Mouse (Mus musculus): ENCODE measurements around the gene Trabd2b. TPM values are rescaled to one million over a fixed set of nuclear protein-coding genes. Genes with fewer than 3 reads are reported as not detected.

Gene Trabd2b
- polyA plus RNA-seq, 1 experiment from 2014 or later, result 1.6 TPM

DNA sequence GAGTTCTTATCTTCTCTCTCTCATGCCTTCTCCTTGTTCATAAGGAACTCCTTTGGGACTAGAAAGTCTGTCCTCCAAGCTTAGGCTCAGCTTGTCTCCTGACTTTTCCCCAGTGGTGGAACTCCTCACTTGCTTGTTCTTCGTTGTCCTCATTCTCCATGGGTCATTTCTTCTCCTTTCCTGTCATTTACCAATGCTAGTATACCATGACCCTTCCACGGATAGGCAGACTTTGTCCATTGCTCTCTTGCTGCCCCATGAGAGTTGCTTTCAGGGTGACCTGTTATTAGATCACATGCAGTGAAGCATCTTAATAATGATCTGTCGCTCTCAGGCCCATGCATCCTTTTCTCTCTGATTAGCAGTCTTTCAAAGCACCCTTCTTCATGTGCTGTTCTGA lies 46.6 kb downstream of the Trabd2b start:
- Histone ChIP-seq H3K36me3 (no peaks in the 10 kb centered on the region), H3K9ac (no peak overlapping the region), H3K27ac (no peak overlapping the region), H3K27me3 (no peaks in the 10 kb centered on the region), H3K9me3 (no peaks in the 10 kb centered on the region), H3K4me2 (replicated peaks) (no peak overlapping the region), H3K4me1 (no peaks in the 10 kb centered on the region), H3K4me3 (no peak overlapping the region)
- WGBS, result 80% methylated on average over 3 of the region's 3 CpGs
- ATAC-seq (ENCODE audit: insufficient number of reproducible peaks, insufficient read depth, low FRiP score, low TSS enrichment), result no peak

DNA sequence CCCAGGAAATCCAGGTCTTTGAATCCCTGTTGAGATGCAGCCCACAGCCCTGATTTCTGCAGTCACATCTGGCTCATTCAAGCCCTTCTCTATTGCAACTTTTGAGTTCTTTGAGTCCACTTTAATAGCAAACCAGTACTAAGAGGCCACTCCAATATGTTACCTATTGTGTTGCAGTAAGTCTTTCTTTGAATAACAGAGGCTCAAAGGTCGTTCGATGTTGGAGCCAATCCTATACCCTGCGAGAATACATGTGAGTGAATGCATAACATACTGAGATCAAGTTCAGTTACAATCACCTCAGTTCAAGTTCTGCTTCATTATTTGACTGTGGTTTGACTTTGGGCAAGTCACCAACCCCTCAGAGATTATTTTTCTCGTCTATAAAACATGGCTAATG lies 47.5 kb downstream of the Trabd2b start:
- no peak overlapping the region for H3K9ac ChIP-seq
- no peak overlapping the region for H3K4me3 ChIP-seq
- no peaks in the 10 kb centered on the region for H3K36me3 ChIP-seq
- WGBS, result 79% methylated on average over 4 of the region's 4 CpGs
- no peak overlapping the region for H3K4me2 ChIP-seq (replicated peaks)
- no peak overlapping the region for H3K27ac ChIP-seq
- H3K4me1 ChIP-seq, result no peaks in the 10 kb centered on the region
- no peaks in the 10 kb centered on the region for H3K9me3 ChIP-seq
- no peaks in the 10 kb centered on the region for H3K27me3 ChIP-seq
- no peak for ATAC-seq (ENCODE audit: insufficient number of reproducible peaks, insufficient read depth, low FRiP score, low TSS enrichment)

DNA sequence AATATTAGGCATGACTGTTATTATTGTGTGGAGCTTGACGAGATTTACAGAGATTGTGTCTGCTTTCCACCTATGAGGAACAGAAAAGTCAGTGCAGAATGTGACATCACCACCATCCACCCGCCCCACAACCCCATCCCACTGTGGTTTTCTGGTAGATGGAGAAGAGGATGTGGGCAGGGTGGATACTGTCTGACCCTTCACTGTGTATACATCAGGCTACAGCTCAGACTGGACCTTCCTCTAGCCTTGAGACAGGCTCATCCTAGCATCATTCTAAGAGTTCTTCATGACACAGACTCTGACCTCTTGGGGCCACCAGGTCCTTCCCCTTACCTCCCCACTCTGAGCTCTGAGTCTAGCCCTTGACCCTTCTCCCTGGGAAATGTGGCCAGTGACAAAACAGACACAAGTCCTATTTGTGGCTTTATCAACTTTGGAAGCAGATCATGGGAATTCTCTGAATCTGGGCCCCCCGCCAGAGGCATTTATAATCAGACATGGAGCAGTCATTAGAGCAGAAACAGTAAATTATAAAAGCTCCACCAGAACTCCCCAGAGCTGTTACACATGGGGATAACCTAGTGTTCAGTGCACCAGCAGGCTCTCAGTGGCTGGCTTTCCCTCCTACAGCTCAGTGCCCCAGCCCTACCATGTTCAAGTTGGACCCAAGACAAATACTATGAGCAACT lies 48.1 kb downstream of the Trabd2b start:
- WGBS, result 86% methylated on average over 3 of the region's 3 CpGs
- Histone ChIP-seq H3K27me3 (no peaks in the 10 kb centered on the region), H3K36me3 (no peaks in the 10 kb centered on the region), H3K4me1 (no peaks in the 10 kb centered on the region), H3K4me3 (no peak overlapping the region), H3K4me2 (replicated peaks) (no peak overlapping the region), H3K9me3 (no peaks in the 10 kb centered on the region), H3K27ac (no peak overlapping the region), H3K9ac (no peak overlapping the region)
- no peak for ATAC-seq (ENCODE audit: insufficient number of reproducible peaks, insufficient read depth, low FRiP score, low TSS enrichment)

DNA sequence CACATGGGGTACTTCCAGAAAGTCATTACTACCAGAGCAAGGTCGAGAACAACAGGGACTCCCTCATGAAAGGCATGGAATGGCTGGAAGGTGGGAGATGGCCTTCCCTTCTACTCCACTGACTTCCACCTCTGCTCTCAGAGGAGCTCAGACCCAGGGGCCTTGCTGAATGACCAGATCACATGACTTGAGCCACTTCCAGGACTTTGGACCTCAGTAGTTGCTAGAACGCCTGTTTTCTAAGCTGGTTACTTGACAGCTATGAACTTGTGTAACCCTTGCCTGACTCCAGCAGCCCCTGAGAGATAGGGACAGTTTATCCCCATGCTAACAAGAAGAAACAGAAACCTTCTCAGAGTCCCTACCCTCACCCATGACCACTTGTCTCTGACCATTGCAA lies 50.6 kb downstream of the Trabd2b start:
- no peaks in the 10 kb centered on the region for H3K4me1 ChIP-seq
- no peak overlapping the region for H3K27ac ChIP-seq
- 90% methylated on average over 2 of the region's 2 CpGs for WGBS
- no peaks in the 10 kb centered on the region for H3K9me3 ChIP-seq
- no peak for ATAC-seq (ENCODE audit: insufficient number of reproducible peaks, insufficient read depth, low FRiP score, low TSS enrichment)
- H3K27me3 ChIP-seq, result no peaks in the 10 kb centered on the region
- no peak overlapping the region for H3K9ac ChIP-seq
- H3K4me3 ChIP-seq, result no peak overlapping the region
- H3K36me3 ChIP-seq, result no peaks in the 10 kb centered on the region
- no peak overlapping the region for H3K4me2 ChIP-seq (replicated peaks)

DNA sequence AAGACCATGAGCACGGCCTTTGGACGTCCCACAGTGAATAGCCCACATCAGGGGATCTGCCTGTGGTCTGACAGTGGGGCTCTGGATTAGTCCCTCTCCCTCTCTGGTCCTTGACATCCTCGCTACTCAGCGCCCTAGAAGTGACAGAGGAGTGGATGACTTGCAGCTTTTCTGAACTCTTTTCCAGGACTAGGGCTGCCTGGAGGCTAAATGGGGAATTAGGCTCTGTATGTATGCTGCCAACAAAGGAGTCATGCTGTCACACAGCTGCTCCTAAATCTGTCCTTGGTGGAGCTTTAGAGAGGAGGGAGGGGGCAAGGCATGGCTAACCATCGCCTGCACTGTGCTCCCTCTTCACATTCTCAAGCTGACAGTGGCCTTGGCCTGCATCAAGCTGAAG lies 53.1 kb downstream of the Trabd2b start:
- ATAC-seq (ENCODE audit: insufficient number of reproducible peaks, insufficient read depth, low FRiP score, low TSS enrichment), result peak; percentile 36; the same call in 1 of the 2 replicates
- no peak overlapping the region for H3K9ac ChIP-seq
- H3K4me2 ChIP-seq (replicated peaks), result no peak overlapping the region
- no peaks in the 10 kb centered on the region for H3K9me3 ChIP-seq
- H3K4me1 ChIP-seq, result no peaks in the 10 kb centered on the region
- no peak overlapping the region for H3K27ac ChIP-seq
- H3K36me3 ChIP-seq, result no peaks in the 10 kb centered on the region
- H3K27me3 ChIP-seq, result no peaks in the 10 kb centered on the region
- H3K4me3 ChIP-seq, result no peak overlapping the region
- 32% methylated on average over 5 of the region's 5 CpGs for whole genome bisulfite sequencing

DNA sequence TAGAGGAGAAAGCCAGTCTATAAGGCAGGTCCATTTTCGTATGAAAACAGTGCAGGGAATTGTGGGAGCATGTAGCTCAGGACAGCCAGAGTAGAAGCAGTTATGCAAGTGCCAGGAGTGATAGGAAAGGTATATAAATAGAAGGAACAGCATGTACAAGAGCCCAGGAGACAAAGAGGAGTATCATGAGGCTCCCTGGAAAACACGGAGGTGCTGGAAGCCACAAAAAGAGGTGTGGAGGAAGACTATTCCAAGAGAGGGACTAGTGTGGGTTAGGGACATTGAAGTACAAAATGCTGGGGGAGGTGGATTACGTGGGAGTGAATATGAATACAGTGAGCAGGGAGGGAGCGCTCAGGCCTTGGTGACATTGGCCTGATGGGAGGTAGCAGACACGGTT lies 53.9 kb downstream of the Trabd2b start:
- Histone ChIP-seq H3K4me3 (no peak overlapping the region), H3K27ac (no peak overlapping the region), H3K36me3 (no peaks in the 10 kb centered on the region), H3K9ac (no peak overlapping the region), H3K4me1 (no peaks in the 10 kb centered on the region), H3K9me3 (no peaks in the 10 kb centered on the region), H3K27me3 (no peaks in the 10 kb centered on the region), H3K4me2 (replicated peaks) (no peak overlapping the region)
- 81% methylated on average over 5 of the region's 5 CpGs for WGBS
- ATAC-seq (ENCODE audit: insufficient number of reproducible peaks, insufficient read depth, low FRiP score, low TSS enrichment), result no peak

GRCm38 (mm10) chr4:114461093-114461492 lies 54.6 kb downstream of the Trabd2b start:
- ATAC-seq (ENCODE audit: insufficient number of reproducible peaks, insufficient read depth, low FRiP score, low TSS enrichment), result no peak
- Histone ChIP-seq H3K27me3 (no peaks in the 10 kb centered on the region), H3K4me2 (replicated peaks) (no peak overlapping the region), H3K27ac (no peak overlapping the region), H3K4me1 (no peaks in the 10 kb centered on the region), H3K9ac (no peak overlapping the region), H3K36me3 (no peaks in the 10 kb centered on the region), H3K9me3 (no peaks in the 10 kb centered on the region), H3K4me3 (no peak overlapping the region)
- 80% methylated on average over 5 of the region's 5 CpGs for WGBS

GRCm38 (mm10) chr4:114465641-114466040 lies 59.1 kb downstream of the Trabd2b start:
- no peak overlapping the region for H3K4me2 ChIP-seq (replicated peaks)
- ATAC-seq (ENCODE audit: insufficient number of reproducible peaks, insufficient read depth, low FRiP score, low TSS enrichment), result no peak
- no peak overlapping the region for H3K9ac ChIP-seq
- H3K4me1 ChIP-seq, result peaks cover 16% of the 10 kb centered on the region
- 57% methylated on average over 2 of the region's 2 CpGs for WGBS
- H3K36me3 ChIP-seq, result no peaks in the 10 kb centered on the region
- no peak overlapping the region for H3K27ac ChIP-seq
- no peaks in the 10 kb centered on the region for H3K9me3 ChIP-seq
- H3K27me3 ChIP-seq, result 0 out of 2 replicates have a peak, but pooled peaks cover 6% of the 10 kb centered on the region
- no peak overlapping the region for H3K4me3 ChIP-seq

- 51% methylated on average over 6 of the region's 6 CpGs for WGBS
- Histone ChIP-seq H3K9me3 (no peaks in the 10 kb centered on the region), H3K4me2 (replicated peaks) (no peak overlapping the region), H3K36me3 (no peaks in the 10 kb centered on the region), H3K4me1 (peaks cover 22% of the 10 kb centered on the region), H3K9ac (no peak overlapping the region), H3K4me3 (no peak overlapping the region), H3K27ac (no peak overlapping the region), H3K27me3 (0 out of 2 replicates have a peak, but pooled peaks cover 6% of the 10 kb centered on the region)
- no peak for ATAC-seq (ENCODE audit: insufficient number of reproducible peaks, insufficient read depth, low FRiP score, low TSS enrichment)
Observed at GRCm38 (mm10) chr4:114467371-114468094, 61.0 kb downstream of the Trabd2b start.

GRCm38 (mm10) chr4:114468095-114468429 lies 61.5 kb downstream of the Trabd2b start:
- Histone ChIP-seq H3K4me1 (peaks cover 24% of the 10 kb centered on the region), H3K4me2 (replicated peaks) (no peak overlapping the region), H3K27ac (no peak overlapping the region), H3K27me3 (0 out of 2 replicates have a peak, but pooled peaks cover 6% of the 10 kb centered on the region), H3K36me3 (no peaks in the 10 kb centered on the region), H3K4me3 (no peak overlapping the region), H3K9ac (no peak overlapping the region), H3K9me3 (no peaks in the 10 kb centered on the region)
- ATAC-seq (ENCODE audit: insufficient number of reproducible peaks, insufficient read depth, low FRiP score, low TSS enrichment), result no peak
- WGBS, result 58% methylated on average over 7 of the region's 7 CpGs

GRCm38 (mm10) chr4:114469881-114470280 lies 63.4 kb downstream of the Trabd2b start:
- no peak overlapping the region for H3K4me2 ChIP-seq (replicated peaks)
- no peak overlapping the region for H3K9ac ChIP-seq
- H3K4me1 ChIP-seq, result peaks cover 27% of the 10 kb centered on the region
- no peak for ATAC-seq (ENCODE audit: insufficient number of reproducible peaks, insufficient read depth, low FRiP score, low TSS enrichment)
- H3K36me3 ChIP-seq, result no peaks in the 10 kb centered on the region
- H3K27ac ChIP-seq, result no peak overlapping the region
- 0 out of 2 replicates have a peak, but pooled peaks cover 6% of the 10 kb centered on the region for H3K27me3 ChIP-seq
- H3K4me3 ChIP-seq, result no peak overlapping the region
- no peaks in the 10 kb centered on the region for H3K9me3 ChIP-seq
- WGBS, result 48% methylated on average over 1 of the region's 1 CpGs

DNA sequence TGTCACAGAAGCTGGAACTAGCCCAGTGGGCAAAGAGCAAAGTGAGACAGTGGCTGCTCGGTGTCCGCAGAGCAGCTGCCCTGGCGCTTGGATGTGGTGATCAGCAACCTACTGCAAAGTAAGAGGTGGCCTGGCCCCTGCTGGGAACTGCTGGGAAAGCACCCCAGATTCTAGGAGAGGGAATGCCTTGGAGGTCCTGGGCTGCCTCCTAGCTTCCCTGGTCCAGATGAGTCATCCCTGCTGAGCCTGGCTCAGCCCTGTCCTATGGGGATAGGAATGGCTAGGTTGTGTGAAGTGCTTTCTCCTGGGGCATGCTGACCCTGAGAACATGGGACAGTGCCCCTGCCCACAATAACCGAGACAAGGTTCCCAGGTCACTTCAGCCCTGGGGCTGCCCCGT lies 65.6 kb downstream of the Trabd2b start:
- Histone ChIP-seq H3K4me3 (no peak overlapping the region), H3K4me2 (replicated peaks) (no peak overlapping the region), H3K27me3 (0 out of 2 replicates have a peak, but pooled peaks cover 6% of the 10 kb centered on the region), H3K36me3 (no peaks in the 10 kb centered on the region), H3K9ac (no peak overlapping the region), H3K9me3 (no peaks in the 10 kb centered on the region), H3K27ac (0 out of 2 replicates have a peak overlapping the region, but pooled peaks have one; percentile 32), H3K4me1 (peaks cover 33% of the 10 kb centered on the region)
- ATAC-seq (ENCODE audit: insufficient number of reproducible peaks, insufficient read depth, low FRiP score, low TSS enrichment), result peak; percentile 26; the same call in 1 of the 2 replicates
- 57% methylated on average over 5 of the region's 5 CpGs for WGBS

Data from embryonic facial prominence, embryonic 12.5 days (tissue).